Mouse (Mus musculus): Measurements from ENCODE around the gene Cdk14. TPM values are rescaled to one million over a fixed set of nuclear protein-coding genes. Genes with fewer than 3 reads are reported as not detected.

The Cdk14 gene
- total and polyA plus RNA-seq, 2 experiments from 2014 or later = 53.0 to 63.9 TPM

GRCm38 (mm10) chr5:4851245-4851933, 568.7 kb downstream of the Cdk14 start:
- Histone ChIP-seq H3K4me3 (ENCODE audit: low read length) (no peak overlapping the region), H3K9ac (replicated peaks; ENCODE audit: low read length) (no peak overlapping the region), H3K4me2 (ENCODE audit: low read depth, low read length) (no peak overlapping the region), H3K36me3 (ENCODE audit: insufficient read depth, low read length) (no peaks in the 10 kb centered on the region), H3K27me3 (ENCODE audit: insufficient read depth, low read length) (no peaks in the 10 kb centered on the region), H3K27ac (no peak overlapping the region), H3K4me1 (ENCODE audit: insufficient read depth, low read length) (no peaks in the 10 kb centered on the region), H3K9me3 (ENCODE audit: low read length) (no peaks in the 10 kb centered on the region)
- TF ChIP-seq CTCF (IDR thresholded peaks at IDR 0.05; ENCODE audit: low read depth) = no peak
- DNase-seq (ENCODE audit: low spot score) (no peak), ATAC-seq (no peak)
- 87% methylated on average over 4 of the region's 4 CpGs for WGBS

GRCm38 (mm10) chr5:4834819-4835480, 585.2 kb downstream of the Cdk14 start:
- 16% methylated on average over 13 of the region's 13 CpGs for WGBS
- Histone ChIP-seq H3K27ac (no peak overlapping the region), H3K4me2 (ENCODE audit: low read depth, low read length) (no peak overlapping the region), H3K4me3 (ENCODE audit: low read length) (no peak overlapping the region), H3K36me3 (ENCODE audit: insufficient read depth, low read length) (no peaks in the 10 kb centered on the region), H3K27me3 (ENCODE audit: insufficient read depth, low read length) (no peaks in the 10 kb centered on the region), H3K9ac (replicated peaks; ENCODE audit: low read length) (no peak overlapping the region), H3K9me3 (ENCODE audit: low read length) (no peaks in the 10 kb centered on the region), H3K4me1 (ENCODE audit: insufficient read depth, low read length) (0 out of 2 replicates have a peak, but pooled peaks cover 3% of the 10 kb centered on the region)
- DNase-seq (ENCODE audit: low spot score) (peak; percentile 41), ATAC-seq (peak; percentile 70)
- TF ChIP-seq CTCF (IDR thresholded peaks at IDR 0.05; ENCODE audit: low read depth) = no peak

- 0 out of 2 replicates have a peak, but pooled peaks have one; percentile 40 for ATAC-seq
- Histone ChIP-seq H3K9me3 (ENCODE audit: low read length) (no peaks in the 10 kb centered on the region), H3K4me2 (ENCODE audit: low read depth, low read length) (peak overlapping the region; percentile 11; the same call in 1 of the 2 replicates), H3K4me1 (ENCODE audit: insufficient read depth, low read length) (0 out of 2 replicates have a peak, but pooled peaks cover 3% of the 10 kb centered on the region), H3K36me3 (ENCODE audit: insufficient read depth, low read length) (no peaks in the 10 kb centered on the region), H3K4me3 (ENCODE audit: low read length) (no peak overlapping the region), H3K27me3 (ENCODE audit: insufficient read depth, low read length) (no peaks in the 10 kb centered on the region), H3K9ac (replicated peaks; ENCODE audit: low read length) (no peak overlapping the region), H3K27ac (no peak overlapping the region)
- no peak for TF ChIP-seq CTCF (IDR thresholded peaks at IDR 0.05; ENCODE audit: low read depth)
- WGBS = 19% methylated on average over 11 of the region's 11 CpGs
- peak; percentile 24 for DNase-seq (ENCODE audit: low spot score)
These were observed 586.2 kb downstream of the Cdk14 start for GRCm38 (mm10) chr5:4833940-4834339.

GRCm38 (mm10) chr5:4826886-4827285, 593.2 kb downstream of the Cdk14 start:
- WGBS = 95% methylated on average over 2 of the region's 2 CpGs
- Histone ChIP-seq H3K27me3 (ENCODE audit: insufficient read depth, low read length) (no peaks in the 10 kb centered on the region), H3K4me3 (ENCODE audit: low read length) (no peak overlapping the region), H3K36me3 (ENCODE audit: insufficient read depth, low read length) (no peaks in the 10 kb centered on the region), H3K9ac (replicated peaks; ENCODE audit: low read length) (no peak overlapping the region), H3K4me1 (ENCODE audit: insufficient read depth, low read length) (no peaks in the 10 kb centered on the region), H3K27ac (no peak overlapping the region), H3K9me3 (ENCODE audit: low read length) (no peaks in the 10 kb centered on the region), H3K4me2 (ENCODE audit: low read depth, low read length) (no peak overlapping the region)
- no peak for ATAC-seq
- no peak for TF ChIP-seq CTCF (IDR thresholded peaks at IDR 0.05; ENCODE audit: low read depth)
- DNase-seq (ENCODE audit: low spot score) = no peak

- ATAC-seq = no peak
- Histone ChIP-seq H3K4me3 (ENCODE audit: low read length) (no peak overlapping the region), H3K9ac (replicated peaks; ENCODE audit: low read length) (no peak overlapping the region), H3K4me2 (ENCODE audit: low read depth, low read length) (no peak overlapping the region), H3K36me3 (ENCODE audit: insufficient read depth, low read length) (no peaks in the 10 kb centered on the region), H3K27me3 (ENCODE audit: insufficient read depth, low read length) (no peaks in the 10 kb centered on the region), H3K27ac (no peak overlapping the region), H3K9me3 (ENCODE audit: low read length) (no peaks in the 10 kb centered on the region), H3K4me1 (ENCODE audit: insufficient read depth, low read length) (no peaks in the 10 kb centered on the region)
- DNase-seq (ENCODE audit: low spot score) = no peak
- TF ChIP-seq CTCF (IDR thresholded peaks at IDR 0.05; ENCODE audit: low read depth) = no peak
- WGBS = 59% methylated on average over 7 of the region's 7 CpGs
These were observed 594.2 kb downstream of the Cdk14 start for GRCm38 (mm10) chr5:4825951-4826350.

GRCm38 (mm10) chr5:4825076-4825475, 595.0 kb downstream of the Cdk14 start:
- DNase-seq (ENCODE audit: low spot score) = no peak
- no peak overlapping the region for H3K4me3 ChIP-seq (ENCODE audit: low read length)
- H3K4me1 ChIP-seq (ENCODE audit: insufficient read depth, low read length) = no peaks in the 10 kb centered on the region
- no peak overlapping the region for H3K27ac ChIP-seq
- no peaks in the 10 kb centered on the region for H3K9me3 ChIP-seq (ENCODE audit: low read length)
- no peaks in the 10 kb centered on the region for H3K36me3 ChIP-seq (ENCODE audit: insufficient read depth, low read length)
- no peaks in the 10 kb centered on the region for H3K27me3 ChIP-seq (ENCODE audit: insufficient read depth, low read length)
- no peak overlapping the region for H3K4me2 ChIP-seq (ENCODE audit: low read depth, low read length)
- no peak for TF ChIP-seq CTCF (IDR thresholded peaks at IDR 0.05; ENCODE audit: low read depth)
- ATAC-seq = no peak
- H3K9ac ChIP-seq (replicated peaks; ENCODE audit: low read length) = no peak overlapping the region
- 94% methylated on average over 4 of the region's 4 CpGs for WGBS

- ATAC-seq (no peak), DNase-seq (ENCODE audit: low spot score) (peak; percentile 39)
- no peaks in the 10 kb centered on the region for H3K36me3 ChIP-seq (ENCODE audit: insufficient read depth, low read length)
- 58% methylated on average over 1 of the region's 1 CpGs for WGBS
- H3K4me1 ChIP-seq (ENCODE audit: insufficient read depth, low read length) = no peaks in the 10 kb centered on the region
- no peak overlapping the region for H3K4me3 ChIP-seq (ENCODE audit: low read length)
- H3K27me3 ChIP-seq (ENCODE audit: insufficient read depth, low read length) = no peaks in the 10 kb centered on the region
- no peak overlapping the region for H3K27ac ChIP-seq
- no peak overlapping the region for H3K4me2 ChIP-seq (ENCODE audit: low read depth, low read length)
- H3K9me3 ChIP-seq (ENCODE audit: low read length) = no peaks in the 10 kb centered on the region
- no peak overlapping the region for H3K9ac ChIP-seq (replicated peaks; ENCODE audit: low read length)
- no peak for TF ChIP-seq CTCF (IDR thresholded peaks at IDR 0.05; ENCODE audit: low read depth)
These were observed 595.9 kb downstream of the Cdk14 start for GRCm38 (mm10) chr5:4824171-4824570.
